Mouse (Mus musculus) kidney, postnatal 0 days (tissue): Measurements from ENCODE around the gene Tbrg1. TPM values are rescaled to one million over a fixed set of nuclear protein-coding genes. Genes with fewer than 3 reads are reported as not detected.

ENCODE experiments used
- ATAC-seq: fragments of 200-750 bp; cut with Nextera tagmentation; replicated peaks from 2 replicates; pipeline ENCODE4 v1.8.0; 2017; ENCODE audit warnings: low read depth, moderate number of reproducible peaks, moderate TSS enrichment, moderate library complexity; ENCODE audit not compliant: low FRiP score
- DNase-seq: peaks from one replicate; pipeline ENCODE4 v3.0.0-alpha.2; 2016; ENCODE audit warnings: low spot score
- H3K27ac ChIP-seq: fragments of 300-500 bp; sonication (generic); 2 replicates; pipeline ENCODE4 v1.5.1; 2014; ENCODE audit warnings: mild to moderate bottlenecking
- H3K27me3 ChIP-seq: fragments of 300-500 bp; sonication (generic); 2 replicates; pipeline ENCODE4 v1.6.1; 2014; ENCODE audit warnings: low read length, mixed read lengths; ENCODE audit not compliant: insufficient read depth
- H3K36me3 ChIP-seq: fragments of 300-500 bp; sonication (generic); 2 replicates; pipeline ENCODE4 v1.6.1; 2014; ENCODE audit warnings: low read length, mixed read lengths; ENCODE audit not compliant: insufficient read depth
- H3K4me1 ChIP-seq: fragments of 300-500 bp; sonication (generic); replicated peaks from 2 replicates; pipeline ENCODE4 v1.6.1; 2014; ENCODE audit warnings: antibody characterized with exemption, low read length, mixed read lengths; ENCODE audit not compliant: insufficient read depth
- H3K4me2 ChIP-seq: fragments of 300-500 bp; sonication (generic); 2 replicates; pipeline ENCODE4 v1.6.1; 2014; ENCODE audit warnings: mild to moderate bottlenecking, low read length, moderate library complexity, mixed read lengths
- H3K4me3 ChIP-seq: fragments of 300-500 bp; sonication (generic); replicated peaks from 2 replicates; pipeline ENCODE4 v1.5.1; 2014; ENCODE audit warnings: low read depth, low read length
- H3K9ac ChIP-seq: fragments of 300-500 bp; sonication (generic); 2 replicates; pipeline ENCODE4 v1.6.1; 2014; ENCODE audit warnings: low read depth, low read length
- H3K9me3 ChIP-seq: fragments of 300-500 bp; sonication (generic); replicated peaks from 2 replicates; pipeline ENCODE4 v1.6.1; 2016; ENCODE audit warnings: low read length, inconsistent platforms, mixed read lengths
- CTCF ChIP-seq: IDR thresholded peaks from 2 replicates; pipeline ENCODE4 v1.5.1; 2016; ENCODE audit warnings: antibody characterized with exemption, low read depth, mild to moderate bottlenecking, moderate library complexity
- WGBS: fragments of 180-500 bp; shearing (Covaris S2); extraction: QIAGEN DNeasy Blood & Tissue Kit; methylation state at CpG from one replicate; pipeline ENCODE4 v1.1.7; 2014; 5-methylcytosine and 5-hydroxymethylcytosine counted together
- polyA plus RNA-seq: library from polyadenylated mRNA; unstranded; fragments of >200 nt; fragmentation: Nextera tagmentation; extraction: Ambion mirVana; gene quantifications from 2 replicates; pipeline ENCODE4 v1.2.1, GENCODE M21; 2015

The Tbrg1 gene
- polyA plus RNA-seq, 1 experiment from 2014 or later: 135 TPM

DNA sequence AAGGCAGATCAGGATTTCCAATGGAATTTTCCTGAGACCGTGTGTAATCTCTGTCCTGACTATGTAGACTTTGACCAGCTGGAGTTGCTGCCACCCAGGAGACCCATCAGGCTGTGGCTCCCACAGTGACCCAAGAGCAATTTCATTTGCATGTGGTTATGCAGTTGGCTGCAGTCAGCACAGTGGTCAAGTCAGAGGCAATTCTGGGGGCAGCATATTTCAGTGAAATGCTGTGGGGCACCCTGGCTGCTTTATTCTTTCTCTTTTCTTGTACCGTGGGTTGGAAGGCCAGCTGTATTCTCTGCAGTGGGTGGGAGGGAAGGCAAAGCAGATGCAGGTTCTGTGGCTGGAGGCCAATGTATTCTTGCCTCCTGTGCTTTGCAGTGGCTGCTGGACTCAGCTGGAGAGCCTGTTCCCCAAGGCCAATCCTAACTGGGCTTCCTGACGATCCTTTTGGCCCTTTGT lies 31.0 kb downstream of the Tbrg1 start:
- DNase-seq: no peak
- H3K9ac ChIP-seq: no peak overlapping the region
- no peak for TF ChIP-seq CTCF
- H3K27me3 ChIP-seq: no peaks in the 10 kb centered on the region
- H3K4me2 ChIP-seq: no peak overlapping the region
- no peak overlapping the region for H3K27ac ChIP-seq
- no peak for ATAC-seq
- no peaks in the 10 kb centered on the region for H3K4me1 ChIP-seq
- no peak overlapping the region for H3K4me3 ChIP-seq
- H3K36me3 ChIP-seq: no peaks in the 10 kb centered on the region
- 23% methylated on average over 3 of the region's 3 CpGs for WGBS
- no peaks in the 10 kb centered on the region for H3K9me3 ChIP-seq

DNA sequence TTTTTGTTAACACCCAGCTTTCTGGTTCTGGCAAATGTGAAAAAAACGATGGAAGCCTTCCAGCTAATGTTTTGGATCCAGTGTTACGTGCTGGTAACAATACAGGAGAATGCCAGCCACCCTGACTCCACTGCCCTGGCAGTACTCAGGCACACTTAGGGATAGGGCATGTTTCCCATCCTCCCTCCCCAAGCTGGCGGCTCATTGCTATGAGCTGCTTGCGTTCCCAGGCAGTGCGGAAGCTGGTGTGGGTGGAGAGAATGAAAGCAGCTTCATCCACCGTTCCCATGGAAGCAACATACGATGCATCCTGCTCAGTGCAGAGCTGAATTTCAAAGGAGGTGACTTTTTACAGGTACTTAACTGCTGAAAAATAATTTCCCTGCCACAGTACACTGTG lies 31.5 kb downstream of the Tbrg1 start:
- Histone ChIP-seq H3K9me3 (no peaks in the 10 kb centered on the region), H3K27ac (no peak overlapping the region), H3K4me3 (no peak overlapping the region), H3K4me1 (no peaks in the 10 kb centered on the region), H3K36me3 (no peaks in the 10 kb centered on the region), H3K4me2 (no peak overlapping the region), H3K27me3 (no peaks in the 10 kb centered on the region), H3K9ac (no peak overlapping the region)
- WGBS: 41% methylated on average over 7 of the region's 7 CpGs
- no peak for DNase-seq
- no peak for TF ChIP-seq CTCF
- no peak for ATAC-seq

DNA sequence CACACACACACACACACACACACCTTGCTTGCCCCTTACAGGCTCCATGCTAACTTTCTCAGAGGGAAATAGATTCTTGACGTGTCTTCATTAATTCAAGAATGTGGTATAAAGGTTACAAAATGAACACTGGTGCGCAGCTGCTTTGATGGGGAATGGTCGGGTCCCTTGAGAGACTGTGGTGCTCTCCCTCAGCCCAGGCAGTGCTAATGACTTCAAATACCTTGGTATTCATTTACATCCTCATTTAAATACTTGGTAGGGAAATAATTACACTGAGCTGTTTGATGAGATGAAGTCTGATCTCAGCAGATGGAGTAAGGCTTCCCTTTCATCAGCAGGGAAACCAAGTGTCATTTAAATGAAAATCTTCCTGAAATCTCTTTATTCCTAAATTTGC lies 32.0 kb downstream of the Tbrg1 start:
- DNase-seq (no peak), ATAC-seq (no peak)
- no peak overlapping the region for H3K4me2 ChIP-seq
- H3K4me3 ChIP-seq: no peak overlapping the region
- TF ChIP-seq CTCF: no peak
- H3K27ac ChIP-seq: no peak overlapping the region
- no peaks in the 10 kb centered on the region for H3K4me1 ChIP-seq
- 44% methylated on average over 3 of the region's 3 CpGs for WGBS
- no peaks in the 10 kb centered on the region for H3K27me3 ChIP-seq
- no peaks in the 10 kb centered on the region for H3K9me3 ChIP-seq
- no peak overlapping the region for H3K9ac ChIP-seq
- no peaks in the 10 kb centered on the region for H3K36me3 ChIP-seq

DNA sequence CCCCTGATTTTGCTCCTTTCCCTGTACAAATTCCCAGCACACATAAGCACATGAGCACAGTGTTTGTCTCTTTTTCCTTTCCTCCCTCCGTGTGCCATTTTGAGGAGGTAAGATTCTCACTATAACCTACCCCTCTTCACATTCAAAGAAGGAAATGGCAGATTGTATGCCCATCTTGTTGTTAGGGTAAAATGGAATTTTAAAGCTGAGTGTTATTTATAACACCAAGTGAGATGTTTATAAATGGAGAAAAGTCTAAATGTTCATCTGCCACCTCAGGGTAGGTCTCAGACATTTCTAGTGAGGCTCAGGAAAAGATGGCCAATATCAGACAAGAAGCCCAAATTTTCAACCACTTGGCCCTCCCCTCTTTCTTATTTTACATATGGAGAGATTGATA lies 32.6 kb downstream of the Tbrg1 start:
- no peak for TF ChIP-seq CTCF
- no peaks in the 10 kb centered on the region for H3K9me3 ChIP-seq
- 80% methylated on average over 1 of the region's 1 CpGs for whole genome bisulfite sequencing
- ATAC-seq: no peak
- H3K4me2 ChIP-seq: no peak overlapping the region
- H3K4me1 ChIP-seq: no peaks in the 10 kb centered on the region
- no peaks in the 10 kb centered on the region for H3K27me3 ChIP-seq
- no peak overlapping the region for H3K9ac ChIP-seq
- DNase-seq: no peak
- H3K36me3 ChIP-seq: no peaks in the 10 kb centered on the region
- no peak overlapping the region for H3K27ac ChIP-seq
- no peak overlapping the region for H3K4me3 ChIP-seq

DNA sequence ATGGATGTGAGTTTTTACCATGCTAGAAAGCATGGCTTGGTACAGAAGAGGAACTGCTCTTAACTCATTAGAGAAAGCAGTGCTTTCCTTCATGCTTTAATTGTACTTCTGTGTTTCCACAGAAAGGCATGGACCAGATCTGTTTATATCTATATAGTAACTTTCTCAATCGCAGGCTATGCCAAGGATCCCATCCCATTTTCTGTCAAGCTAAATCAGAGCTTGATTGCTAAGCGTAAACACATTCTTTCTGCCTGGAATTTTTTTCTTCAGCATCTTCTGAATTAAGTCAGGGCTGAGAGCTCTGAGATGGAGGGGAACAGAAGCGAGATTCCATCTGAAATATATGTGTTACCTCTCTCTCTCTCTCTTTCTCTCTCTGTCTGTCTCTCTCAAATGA lies 33.1 kb downstream of the Tbrg1 start:
- WGBS: 88% methylated on average over 3 of the region's 3 CpGs
- Histone ChIP-seq H3K36me3 (no peaks in the 10 kb centered on the region), H3K27me3 (no peaks in the 10 kb centered on the region), H3K9ac (no peak overlapping the region), H3K4me3 (no peak overlapping the region), H3K4me1 (no peaks in the 10 kb centered on the region), H3K27ac (no peak overlapping the region), H3K9me3 (no peaks in the 10 kb centered on the region), H3K4me2 (no peak overlapping the region)
- DNase-seq (no peak), ATAC-seq (no peak)
- TF ChIP-seq CTCF: no peak

DNA sequence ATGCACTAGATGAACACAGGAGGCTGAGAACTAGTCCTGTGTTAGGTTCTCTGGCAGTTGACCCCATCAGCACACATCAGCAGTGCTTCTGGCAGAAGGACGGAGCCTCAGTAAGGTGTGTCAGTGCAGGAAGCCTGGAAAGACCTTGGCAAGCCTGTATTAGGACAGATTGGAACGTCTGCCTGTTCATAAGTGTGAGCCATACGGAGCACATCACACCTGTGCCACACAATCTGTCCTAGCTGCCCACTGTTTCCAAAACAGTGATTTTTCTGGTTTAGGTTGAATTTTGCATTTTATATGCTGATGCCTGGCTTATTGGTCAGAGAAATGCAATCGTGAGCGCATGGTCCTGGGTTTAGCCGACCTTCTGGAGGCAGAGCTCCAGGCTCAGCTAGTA lies 35.8 kb downstream of the Tbrg1 start:
- 86% methylated on average over 6 of the region's 6 CpGs for WGBS
- Histone ChIP-seq H3K4me3 (no peak overlapping the region), H3K4me2 (no peak overlapping the region), H3K9ac (no peak overlapping the region), H3K27me3 (no peaks in the 10 kb centered on the region), H3K9me3 (no peaks in the 10 kb centered on the region), H3K4me1 (no peaks in the 10 kb centered on the region), H3K36me3 (no peaks in the 10 kb centered on the region), H3K27ac (no peak overlapping the region)
- no peak for TF ChIP-seq CTCF
- no peak for ATAC-seq
- DNase-seq: no peak

DNA sequence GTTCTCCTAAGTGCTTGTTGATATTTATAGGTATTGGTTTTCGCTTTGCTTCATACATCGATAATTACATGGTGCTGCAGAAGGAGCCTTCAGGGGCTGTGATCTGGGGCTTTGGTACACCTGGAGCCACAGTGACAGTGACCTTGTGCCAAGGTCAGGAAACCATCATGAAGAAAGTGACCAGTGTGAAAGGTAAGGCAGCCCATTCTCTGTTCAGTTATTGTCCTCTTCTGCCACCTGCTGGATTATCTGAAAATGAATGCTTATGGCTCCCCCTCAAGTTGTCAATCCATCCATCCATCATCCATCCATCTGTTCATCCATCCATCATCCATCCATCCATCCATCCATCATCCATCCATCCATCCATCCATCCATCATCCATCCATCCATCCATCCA lies 40.3 kb downstream of the Tbrg1 start:
- Histone ChIP-seq H3K4me2 (no peak overlapping the region), H3K4me1 (0 out of 2 replicates have a peak, but pooled peaks cover 4% of the 10 kb centered on the region), H3K27me3 (no peaks in the 10 kb centered on the region), H3K36me3 (no peaks in the 10 kb centered on the region), H3K9ac (no peak overlapping the region), H3K4me3 (no peak overlapping the region), H3K9me3 (no peaks in the 10 kb centered on the region), H3K27ac (no peak overlapping the region)
- TF ChIP-seq CTCF: peak; percentile 88
- 58% methylated on average over 2 of the region's 2 CpGs for whole genome bisulfite sequencing
- DNase-seq: peak; percentile 64
- no peak for ATAC-seq
